Mouse (Mus musculus) hindbrain, embryonic 16.5 days (tissue): ENCODE results near the gene Elobl. TPM values are rescaled to one million over a fixed set of nuclear protein-coding genes. Genes with fewer than 3 reads are reported as not detected.

Experiments used
- ATAC-seq: fragments of 200-750 bp; cut with Nextera tagmentation; 2 replicates; pipeline ENCODE4 v1.8.0; 2017; ENCODE audit warnings: moderate TSS enrichment, moderate library complexity
- H3K27ac ChIP-seq: fragments of 300-500 bp; sonication (generic); 2 replicates; pipeline ENCODE4 v1.5.1; 2014; ENCODE audit warnings: low read depth, mild to moderate bottlenecking, control low read depth, low read length, moderate library complexity
- H3K27me3 ChIP-seq: fragments of 300-500 bp; sonication (generic); replicated peaks from 2 replicates; pipeline ENCODE4 v1.6.1; 2014; ENCODE audit warnings: low read length; ENCODE audit not compliant: control insufficient read depth, insufficient read depth
- H3K36me3 ChIP-seq: fragments of 300-500 bp; sonication (generic); 2 replicates; pipeline ENCODE4 v1.6.1; 2014; ENCODE audit warnings: mild to moderate bottlenecking, low read length, moderate library complexity, mixed read lengths; ENCODE audit not compliant: control insufficient read depth, insufficient read depth
- H3K4me1 ChIP-seq: fragments of 300-500 bp; sonication (generic); 2 replicates; pipeline ENCODE4 v1.6.1; 2014; ENCODE audit warnings: low read depth, low read length; ENCODE audit not compliant: control insufficient read depth, insufficient read depth
- H3K4me2 ChIP-seq: fragments of 300-500 bp; sonication (generic); 2 replicates; pipeline ENCODE4 v1.6.1; 2014; ENCODE audit warnings: mild to moderate bottlenecking, low read length, control low read depth, moderate library complexity
- H3K4me3 ChIP-seq: fragments of 300-500 bp; sonication (generic); 2 replicates; pipeline ENCODE4 v1.5.1; 2014; ENCODE audit warnings: mild to moderate bottlenecking, low read length, control low read depth, moderate library complexity
- H3K9ac ChIP-seq: fragments of 300-500 bp; sonication (generic); 2 replicates; pipeline ENCODE4 v1.6.1; 2014; ENCODE audit warnings: low read depth, mild to moderate bottlenecking, control low read depth, low read length, moderate library complexity
- H3K9me3 ChIP-seq: fragments of 300-500 bp; sonication (generic); 2 replicates; pipeline ENCODE4 v1.6.1; 2014; ENCODE audit warnings: mild to moderate bottlenecking, low read length, moderate library complexity; ENCODE audit not compliant: control insufficient read depth
- WGBS: fragments of 180-500 bp; shearing (Covaris S2); extraction: QIAGEN DNeasy Blood & Tissue Kit; methylation state at CpG from one replicate; pipeline ENCODE4 v1.1.7; 2014; 5-methylcytosine and 5-hydroxymethylcytosine counted together
- polyA plus RNA-seq: library from polyadenylated mRNA; unstranded; fragments of >200 nt; fragmentation: Nextera tagmentation; extraction: Ambion mirVana; gene quantifications from 2 replicates; pipeline ENCODE4 v1.2.1, GENCODE M21; 2015

The Elobl gene
- polyA plus RNA-seq, 1 experiment from 2014 or later, result not detected

DNA sequence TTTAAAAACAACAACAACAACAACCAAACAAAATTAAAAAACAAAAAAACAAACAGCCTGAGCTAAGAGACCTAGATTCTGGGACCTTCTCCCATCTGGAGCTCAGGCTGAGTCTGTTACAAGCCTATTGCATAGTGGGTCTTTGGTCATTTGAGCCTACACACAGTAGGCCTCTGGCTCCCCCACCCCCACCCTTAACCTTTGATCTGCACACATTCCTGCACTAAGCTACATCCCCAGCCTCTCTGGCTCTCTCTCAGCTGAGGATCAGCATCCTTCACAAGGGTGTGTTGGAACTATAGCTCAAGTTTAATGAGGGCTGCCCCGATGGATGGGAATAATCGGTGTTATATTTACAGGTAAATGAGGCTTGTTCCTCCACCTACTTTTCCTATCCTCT, 28.9 kb upstream of the Elobl start:
- H3K36me3 ChIP-seq, result peaks cover 4% of the 10 kb centered on the region
- no peak for ATAC-seq
- H3K9ac ChIP-seq, result no peak overlapping the region
- H3K27me3 ChIP-seq, result peaks cover 21% of the 10 kb centered on the region
- no peak overlapping the region for H3K4me2 ChIP-seq
- H3K9me3 ChIP-seq, result no peaks in the 10 kb centered on the region
- 93% methylated on average over 2 of the region's 2 CpGs for WGBS
- H3K4me1 ChIP-seq, result peaks cover 3% of the 10 kb centered on the region; the same call in 1 of the 2 replicates
- no peak overlapping the region for H3K4me3 ChIP-seq
- no peak overlapping the region for H3K27ac ChIP-seq

DNA sequence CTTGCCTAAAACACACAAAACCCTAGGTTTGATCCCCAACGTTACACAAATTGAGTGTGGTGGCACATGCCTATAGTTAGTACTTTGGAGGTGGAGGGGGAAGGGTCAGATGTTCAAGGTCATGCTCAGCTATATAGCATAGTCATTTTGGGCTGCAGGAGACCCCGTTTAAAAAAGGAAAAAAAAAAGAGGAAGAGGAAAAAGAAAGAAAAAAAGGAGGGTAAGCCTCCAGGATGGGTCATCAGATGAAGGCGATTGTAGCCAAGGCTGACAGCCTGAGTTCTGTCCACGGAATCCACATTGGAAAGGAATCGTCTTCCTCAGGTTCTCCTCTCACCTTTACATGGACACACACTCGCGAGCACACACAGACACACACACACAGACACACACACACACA, 27.8 kb upstream of the Elobl start:
- H3K9ac ChIP-seq, result no peak overlapping the region
- H3K27ac ChIP-seq, result no peak overlapping the region
- no peak for ATAC-seq
- H3K9me3 ChIP-seq, result no peaks in the 10 kb centered on the region
- peaks cover 9% of the 10 kb centered on the region for H3K27me3 ChIP-seq
- H3K4me1 ChIP-seq, result peaks cover 3% of the 10 kb centered on the region; the same call in 1 of the 2 replicates
- no peak overlapping the region for H3K4me3 ChIP-seq
- H3K36me3 ChIP-seq, result peaks cover 6% of the 10 kb centered on the region
- no peak overlapping the region for H3K4me2 ChIP-seq
- WGBS, result 91% methylated on average over 7 of the region's 7 CpGs

DNA sequence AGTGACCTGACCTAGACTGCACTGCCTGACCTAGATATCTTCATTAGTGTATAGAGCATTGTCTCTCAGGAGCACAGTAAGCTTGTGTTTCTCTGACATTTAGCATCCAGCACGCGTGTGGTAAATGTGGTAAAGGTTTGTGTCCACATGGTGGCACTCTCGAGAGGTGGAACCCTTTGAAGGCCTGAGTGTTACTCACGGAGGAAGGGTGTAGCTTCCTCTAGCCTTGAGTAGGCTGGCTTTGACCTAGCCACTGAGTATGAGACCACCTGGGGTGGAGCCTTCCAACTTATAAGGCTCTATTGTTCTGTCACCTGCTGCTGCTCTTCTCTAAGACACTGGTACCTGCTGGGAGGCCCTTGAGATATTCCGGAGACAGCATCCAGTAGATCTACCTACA, 26.9 kb upstream of the Elobl start:
- H3K4me1 ChIP-seq, result no peaks in the 10 kb centered on the region
- H3K4me3 ChIP-seq, result no peak overlapping the region
- H3K4me2 ChIP-seq, result no peak overlapping the region
- H3K9ac ChIP-seq, result no peak overlapping the region
- peaks cover 6% of the 10 kb centered on the region for H3K36me3 ChIP-seq
- H3K27me3 ChIP-seq, result peaks cover 1% of the 10 kb centered on the region; the same call in 1 of the 2 replicates
- WGBS, result 16% methylated on average over 5 of the region's 5 CpGs
- no peak for ATAC-seq
- no peaks in the 10 kb centered on the region for H3K9me3 ChIP-seq
- H3K27ac ChIP-seq, result no peak overlapping the region

GRCm38 (mm10) chr11:88993186-88993585, 26.5 kb upstream of the Elobl start:
- Histone ChIP-seq H3K4me1 (no peaks in the 10 kb centered on the region), H3K27me3 (no peaks in the 10 kb centered on the region), H3K27ac (no peak overlapping the region), H3K4me3 (no peak overlapping the region), H3K9me3 (no peaks in the 10 kb centered on the region), H3K4me2 (no peak overlapping the region), H3K36me3 (peaks cover 8% of the 10 kb centered on the region), H3K9ac (no peak overlapping the region)
- 56% methylated on average over 7 of the region's 7 CpGs for WGBS
- no peak for ATAC-seq

- no peak overlapping the region for H3K4me3 ChIP-seq
- no peak overlapping the region for H3K27ac ChIP-seq
- peaks cover 12% of the 10 kb centered on the region for H3K36me3 ChIP-seq
- no peak overlapping the region for H3K4me2 ChIP-seq
- no peaks in the 10 kb centered on the region for H3K27me3 ChIP-seq
- no peak for ATAC-seq
- H3K4me1 ChIP-seq, result no peaks in the 10 kb centered on the region
- no peak overlapping the region for H3K9ac ChIP-seq
- H3K9me3 ChIP-seq, result no peaks in the 10 kb centered on the region
- 73% methylated on average over 5 of the region's 5 CpGs for WGBS
These were observed 22.8 kb upstream of the Elobl start for GRCm38 (mm10) chr11:88989530-88989929.

DNA sequence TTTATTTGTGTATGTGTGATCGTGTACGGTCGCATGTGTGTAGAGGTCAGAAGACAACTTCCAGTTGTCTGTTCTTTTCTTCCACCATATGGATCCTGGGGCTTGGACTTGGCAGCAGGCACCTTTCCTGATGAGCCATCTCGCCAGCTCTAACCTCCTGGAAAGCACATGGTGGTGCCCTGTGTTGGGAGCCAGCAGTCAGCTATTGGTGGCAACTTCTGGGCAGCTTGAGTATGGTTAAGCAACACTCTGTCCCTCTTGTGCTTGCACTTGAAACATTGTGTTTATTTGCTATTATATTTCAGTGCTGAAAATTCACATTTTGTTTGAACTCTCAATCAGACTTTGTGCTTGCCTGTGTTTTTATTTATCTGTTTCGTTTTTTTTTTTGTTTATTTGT, 22.2 kb upstream of the Elobl start:
- Histone ChIP-seq H3K4me1 (no peaks in the 10 kb centered on the region), H3K27ac (no peak overlapping the region), H3K9me3 (no peaks in the 10 kb centered on the region), H3K36me3 (peaks cover 12% of the 10 kb centered on the region), H3K4me2 (no peak overlapping the region), H3K27me3 (no peaks in the 10 kb centered on the region), H3K4me3 (no peak overlapping the region), H3K9ac (no peak overlapping the region)
- WGBS, result 80% methylated on average over 5 of the region's 5 CpGs
- no peak for ATAC-seq

- H3K9me3 ChIP-seq, result no peaks in the 10 kb centered on the region
- no peaks in the 10 kb centered on the region for H3K4me1 ChIP-seq
- no peaks in the 10 kb centered on the region for H3K27me3 ChIP-seq
- H3K4me3 ChIP-seq, result no peak overlapping the region
- no peak overlapping the region for H3K4me2 ChIP-seq
- peaks cover 24% of the 10 kb centered on the region for H3K36me3 ChIP-seq
- no peak overlapping the region for H3K27ac ChIP-seq
- no peak for ATAC-seq
- 86% methylated on average over 10 of the region's 10 CpGs for WGBS
- no peak overlapping the region for H3K9ac ChIP-seq
These were observed 19.9 kb upstream of the Elobl start for GRCm38 (mm10) chr11:88986616-88987015.

DNA sequence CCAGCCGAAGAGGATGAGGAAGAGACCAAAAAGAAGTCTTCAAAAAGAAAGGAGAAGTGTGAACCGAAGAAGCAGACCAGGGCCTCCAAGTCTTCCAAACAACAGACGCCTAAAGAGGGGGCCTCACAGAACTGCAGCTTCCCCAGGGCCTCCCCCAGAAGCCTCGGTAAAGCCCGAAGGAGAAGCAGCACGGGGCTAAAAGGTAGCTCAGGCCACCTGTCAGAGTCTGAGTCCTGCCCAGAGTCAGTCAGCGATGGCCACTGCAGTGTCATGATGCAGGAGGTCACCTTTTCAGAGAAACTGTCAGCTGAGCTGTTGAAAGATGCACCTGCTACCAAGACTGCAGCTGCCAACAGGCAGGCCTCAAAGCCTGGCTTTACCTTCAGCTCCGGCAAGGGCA, 14.6 kb upstream of the Elobl start:
- Histone ChIP-seq H3K4me1 (no peaks in the 10 kb centered on the region), H3K27ac (no peak overlapping the region), H3K36me3 (peaks cover 14% of the 10 kb centered on the region; the same call in 1 of the 2 replicates), H3K9ac (no peak overlapping the region), H3K4me2 (no peak overlapping the region), H3K9me3 (no peaks in the 10 kb centered on the region), H3K27me3 (no peaks in the 10 kb centered on the region), H3K4me3 (no peak overlapping the region)
- WGBS, result 84% methylated on average over 8 of the region's 8 CpGs
- no peak for ATAC-seq

GRCm38 (mm10) chr11:88977188-88977587, 10.5 kb upstream of the Elobl start:
- Histone ChIP-seq H3K27me3 (no peaks in the 10 kb centered on the region), H3K4me3 (no peak overlapping the region), H3K4me2 (no peak overlapping the region), H3K9ac (no peak overlapping the region), H3K9me3 (no peaks in the 10 kb centered on the region), H3K4me1 (peaks cover 6% of the 10 kb centered on the region), H3K27ac (no peak overlapping the region), H3K36me3 (0 out of 2 replicates have a peak, but pooled peaks cover 6% of the 10 kb centered on the region)
- WGBS, result 98% methylated on average over 5 of the region's 5 CpGs
- ATAC-seq, result no peak

DNA sequence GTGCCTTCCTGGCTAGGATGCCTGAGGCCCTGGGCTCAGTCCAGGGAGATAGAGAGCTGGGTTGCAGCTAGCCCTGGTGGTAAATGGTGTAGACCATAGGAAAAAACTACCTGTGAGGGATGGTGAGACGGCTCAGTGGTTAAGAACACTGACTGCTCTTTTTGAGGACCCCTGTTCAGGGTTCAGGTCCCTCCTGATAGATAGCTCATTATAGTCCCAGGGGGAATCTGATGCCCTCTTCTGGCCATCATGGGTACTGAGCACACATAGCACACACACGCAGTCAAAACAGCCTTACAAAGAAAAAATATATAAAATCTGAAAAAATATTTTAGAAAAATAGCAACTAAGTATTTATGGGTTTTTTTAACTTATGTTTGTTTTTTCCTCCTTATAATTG, 9.6 kb upstream of the Elobl start:
- no peak for ATAC-seq
- peaks cover 6% of the 10 kb centered on the region for H3K4me1 ChIP-seq
- WGBS, result 96% methylated on average over 2 of the region's 2 CpGs
- H3K27me3 ChIP-seq, result no peaks in the 10 kb centered on the region
- H3K9ac ChIP-seq, result no peak overlapping the region
- H3K4me2 ChIP-seq, result no peak overlapping the region
- no peaks in the 10 kb centered on the region for H3K36me3 ChIP-seq
- no peak overlapping the region for H3K27ac ChIP-seq
- H3K4me3 ChIP-seq, result no peak overlapping the region
- H3K9me3 ChIP-seq, result no peaks in the 10 kb centered on the region
